Mouse (Mus musculus): ENCODE data around the gene Gm47791. TPM values are rescaled to one million over a fixed set of nuclear protein-coding genes. Genes with fewer than 3 reads are reported as not detected.
A peak's percentile ranks its signal among the peaks of the same experiment; 100 is the strongest.

Gene Gm47791
- total RNA-seq (2021), result not detected

- intact Hi-C loops (cut with DNase I), result no loop called here
- DNase-seq, result no peak
Measured at GRCm38 (mm10) chr1:82771022-82771586, at the start of gene Gm47791. Gm47791 (minus strand) TSS chr1:82771243.

GRCm38 (mm10) chr1:82820626-82821186, 49.7 kb upstream of the Gm47791 start:
- intact Hi-C loops (cut with DNase I), result no loop called here

GRCm38 (mm10) chr1:82820179-82820578, 49.1 kb upstream of the Gm47791 start:
- peak; percentile 13 for DNase-seq
- intact Hi-C loops (cut with DNase I), result no loop called here

More at GRCm38 (mm10) chr1:82820626-82821186, 49.7 kb upstream of the Gm47791 start:
- no peak for DNase-seq

GRCm38 (mm10) chr1:82819366-82819765, 48.3 kb upstream of the Gm47791 start:
- intact Hi-C loops (cut with DNase I), result no loop called here
- no peak for DNase-seq

- intact Hi-C loops (cut with DNase I), result no loop called here
Measured at GRCm38 (mm10) chr1:82815941-82816716, 45.1 kb upstream of the Gm47791 start.

GRCm38 (mm10) chr1:82811766-82812165, 40.7 kb upstream of the Gm47791 start:
- no peak for DNase-seq
- intact Hi-C loops (cut with DNase I), result no loop called here

More at GRCm38 (mm10) chr1:82815941-82816716, 45.1 kb upstream of the Gm47791 start:
- DNase-seq, result no peak

GRCm38 (mm10) chr1:82808564-82808963, 37.5 kb upstream of the Gm47791 start:
- intact Hi-C loops (cut with DNase I), result no loop called here
- DNase-seq, result no peak

GRCm38 (mm10) chr1:82807206-82807605, 36.2 kb upstream of the Gm47791 start:
- DNase-seq, result no peak
- intact Hi-C loops (cut with DNase I), result no loop called here

GRCm38 (mm10) chr1:82806391-82806790, 35.3 kb upstream of the Gm47791 start:
- DNase-seq, result no peak
- intact Hi-C loops (cut with DNase I), result no loop called here

GRCm38 (mm10) chr1:82804059-82804458, 33.0 kb upstream of the Gm47791 start:
- intact Hi-C loops (cut with DNase I), result loop anchor here (5.0 kb wide), 1 partner anchor 33 kb away; the partner anchor contains the start of gene Agfg1
- no peak for DNase-seq

GRCm38 (mm10) chr1:82803608-82804007, 32.6 kb upstream of the Gm47791 start:
- no peak for DNase-seq
- intact Hi-C loops (cut with DNase I), result loop anchor here (5.0 kb wide), 1 partner anchor 34 kb away; the partner anchor contains the start of gene Agfg1

GRCm38 (mm10) chr1:82801105-82801783, 30.2 kb upstream of the Gm47791 start:
- intact Hi-C loops (cut with DNase I), result loop anchor here (5.0 kb wide), 1 partner anchor 36 kb away; the partner anchor contains the start of gene Agfg1
- DNase-seq, result no peak

GRCm38 (mm10) chr1:82798922-82799321, 27.9 kb upstream of the Gm47791 start:
- no peak for DNase-seq
- intact Hi-C loops (cut with DNase I), result loop anchor here (5.0 kb wide), 1 partner anchor 178 kb away; no protein-coding TSS in a partner anchor

- intact Hi-C loops (cut with DNase I), result loop anchor here (5.0 kb wide), 1 partner anchor 179 kb away; no protein-coding TSS in a partner anchor
- DNase-seq, result no peak
Measured at GRCm38 (mm10) chr1:82798304-82798703, 27.3 kb upstream of the Gm47791 start.

GRCm38 (mm10) chr1:82797088-82797487, 26.0 kb upstream of the Gm47791 start:
- no peak for DNase-seq
- intact Hi-C loops (cut with DNase I), result loop anchor here (5.0 kb wide), 1 partner anchor 180 kb away; no protein-coding TSS in a partner anchor

GRCm38 (mm10) chr1:82795702-82796443, 24.8 kb upstream of the Gm47791 start:
- intact Hi-C loops (cut with DNase I), result loop anchor here (5.0 kb wide), 1 partner anchor 181 kb away; no protein-coding TSS in a partner anchor

GRCm38 (mm10) chr1:82795211-82795610, 24.2 kb upstream of the Gm47791 start:
- no peak for DNase-seq
- intact Hi-C loops (cut with DNase I), result loop anchor here (5.0 kb wide), 1 partner anchor 182 kb away; no protein-coding TSS in a partner anchor

More at GRCm38 (mm10) chr1:82795702-82796443, 24.8 kb upstream of the Gm47791 start:
- DNase-seq, result no peak

GRCm38 (mm10) chr1:82793986-82794385, 22.9 kb upstream of the Gm47791 start:
- no peak for DNase-seq
- intact Hi-C loops (cut with DNase I), result no loop called here

- DNase-seq, result no peak
- intact Hi-C loops (cut with DNase I), result no loop called here
Measured at GRCm38 (mm10) chr1:82793110-82793509, 22.1 kb upstream of the Gm47791 start.

GRCm38 (mm10) chr1:82792238-82792637, 21.2 kb upstream of the Gm47791 start:
- no peak for DNase-seq
- intact Hi-C loops (cut with DNase I), result no loop called here

Data from left cerebral cortex, postnatal 4 days (tissue).